Comparison of ENCODE assay signal across 12 mouse cellular contexts in genomic region chr11:98380106-98380505, GRCm38 (mm10). TPM values are rescaled to one million over a fixed set of nuclear protein-coding genes. Genes with fewer than 3 reads are reported as not detected.
DNase-seq lines count a peak whose midpoint lies in the region; ATAC-seq and TF ChIP-seq lines count a peak whose summit lies in the region.
"Had no signal": no experiment of that assay in that cellular context is flagged by ENCODE, and none has a peak within 500 bp of the region (broad histone marks: within the 10 kb centered on the region; RNA-seq: fewer than 3 reads in every experiment).

No protein-coding gene starts in this region.

- no peak for DNase-seq in embryonic facial prominence, embryonic 10.5 days (ENCODE audit: low spot score)
- peak; percentile 68 for DNase-seq in kidney, adult 2 months
- DNase-seq in kidney, postnatal 4 days = no peak
- DNase-seq in cerebellum, postnatal 25 days = peak; percentile 70 to 86
- peak; percentile 51 for DNase-seq in kidney, postnatal 10 days
- DNase-seq in embryo, embryonic 11 days = no peak
- DNase-seq in liver, postnatal 0 days = no peak
- DNase-seq: gastrocnemius, postnatal 36 days; lung, adult 18-20 months; thymus, adult 2 months had no signal

- peaks cover 17% of the 10 kb centered on the region for H3K27me3 ChIP-seq in embryonic facial prominence, embryonic 13.5 days
- H3K27me3 ChIP-seq in embryonic facial prominence, embryonic 10.5 days (replicated peaks; ENCODE audit: low read depth, poor library complexity, severe bottlenecking) = peaks cover 21% of the 10 kb centered on the region
- H3K27me3 ChIP-seq in kidney, adult 2 months (replicated peaks; ENCODE audit: control insufficient read depth, insufficient read depth, low read length) = no peaks in the 10 kb centered on the region
- no peaks in the 10 kb centered on the region for H3K27me3 ChIP-seq in liver, postnatal 0 days (ENCODE audit: insufficient read depth, low read length)

- no peaks in the 10 kb centered on the region for H3K9me3 ChIP-seq in embryonic facial prominence, embryonic 13.5 days
- no peaks in the 10 kb centered on the region for H3K9me3 ChIP-seq in embryonic facial prominence, embryonic 10.5 days
- H3K9me3 ChIP-seq in liver, postnatal 0 days (ENCODE audit: low read length) = no peaks in the 10 kb centered on the region

- peak overlapping the region; percentile 36; the same call in 1 of the 2 replicates for H3K9ac ChIP-seq in embryonic facial prominence, embryonic 13.5 days
- no peak overlapping the region for H3K9ac ChIP-seq in liver, postnatal 0 days (replicated peaks)

- 88% methylated on average over 6 of the region's 6 CpGs for WGBS in embryonic facial prominence, embryonic 13.5 days
- 84% methylated on average over 6 of the region's 6 CpGs for WGBS in embryonic facial prominence, embryonic 10.5 days
- 63% methylated on average over 6 of the region's 6 CpGs for WGBS in kidney, adult 2 months
- WGBS in liver, postnatal 0 days (ENCODE audit: insufficient replicate concordance) = 81% methylated on average over 6 of the region's 6 CpGs

- TF ChIP-seq POLR2A in kidney, adult 2 months (IDR thresholded peaks at IDR 0.05; ENCODE audit: low read depth, low read length) = no peak

- no peak overlapping the region for H3K4me3 ChIP-seq in embryonic facial prominence, embryonic 13.5 days
- H3K4me3 ChIP-seq in embryonic facial prominence, embryonic 10.5 days = no peak overlapping the region
- no peak overlapping the region for H3K4me3 ChIP-seq in kidney, adult 2 months (ENCODE audit: insufficient read depth, low read depth, low read length)
- no peak overlapping the region for H3K4me3 ChIP-seq in liver, postnatal 0 days (ENCODE audit: low read depth, low read length)

- no peak for TF ChIP-seq CTCF in kidney, adult 2 months (conservative IDR thresholded peaks at IDR 0.05; ENCODE audit: insufficient read depth, insufficient read length, low read depth, low read length)
- no peak for TF ChIP-seq CTCF in liver, postnatal 0 days (IDR thresholded peaks at IDR 0.05; ENCODE audit: low read depth)

- ATAC-seq in embryonic facial prominence, embryonic 13.5 days (ENCODE audit: insufficient number of reproducible peaks, insufficient read depth, low FRiP score, low TSS enrichment, low read depth) = no peak
- ATAC-seq in liver, postnatal 0 days = no peak

- H3K4me2 ChIP-seq in embryonic facial prominence, embryonic 13.5 days = no peak overlapping the region
- H3K4me2 ChIP-seq in liver, postnatal 0 days (ENCODE audit: low read depth, low read length) = no peak overlapping the region

- peaks cover 62% of the 10 kb centered on the region for H3K36me3 ChIP-seq in embryonic facial prominence, embryonic 13.5 days
- H3K36me3 ChIP-seq in embryonic facial prominence, embryonic 10.5 days (replicated peaks) = peaks cover 65% of the 10 kb centered on the region
- no peaks in the 10 kb centered on the region; the same call in 1 of the 2 replicates for H3K36me3 ChIP-seq in kidney, adult 2 months (ENCODE audit: control insufficient read depth, insufficient read depth, low read length)
- peaks cover 45% of the 10 kb centered on the region for H3K36me3 ChIP-seq in liver, postnatal 0 days (replicated peaks; ENCODE audit: insufficient read depth, low read length)

- H3K27ac ChIP-seq in embryonic facial prominence, embryonic 13.5 days = no peak overlapping the region; the same call in 1 of the 2 replicates
- no peak overlapping the region for H3K27ac ChIP-seq in embryonic facial prominence, embryonic 10.5 days (replicated peaks)
- H3K27ac ChIP-seq in kidney, adult 2 months (ENCODE audit: insufficient read depth, low read depth, low read length) = peak overlapping the region; percentile 17
- no peak overlapping the region for H3K27ac ChIP-seq in liver, postnatal 0 days (ENCODE audit: low read depth)

- no peaks in the 10 kb centered on the region for H3K4me1 ChIP-seq in embryonic facial prominence, embryonic 13.5 days
- H3K4me1 ChIP-seq in embryonic facial prominence, embryonic 10.5 days = peaks cover 15% of the 10 kb centered on the region
- H3K4me1 ChIP-seq in kidney, adult 2 months (ENCODE audit: control insufficient read depth, insufficient read depth, low read length) = 0 out of 2 replicates have a peak, but pooled peaks cover 5% of the 10 kb centered on the region
- no peaks in the 10 kb centered on the region for H3K4me1 ChIP-seq in liver, postnatal 0 days (ENCODE audit: insufficient read depth)

- no peak for TF ChIP-seq EP300 in liver, postnatal 0 days (IDR thresholded peaks at IDR 0.05; ENCODE audit: low read depth)

RNA-seq across cellular contexts. Expression of gene Tcap, which starts 3.5 kb away (rescaled TPM):
- 0.89 and 1.1 TPM in 2 replicates for polyA plus RNA-seq in embryonic facial prominence, embryonic 13.5 days (2015; fragmentation: Nextera tagmentation; extraction: Ambion mirVana)
- not detected in 2 replicates for polyA plus RNA-seq in embryonic facial prominence, embryonic 10.5 days (2016; fragmentation: Nextera tagmentation; extraction: Ambion mirVana)
- polyA plus RNA-seq in kidney, adult 2 months (2012; rRNA removed) = 0.56 and 33.0 TPM in 2 replicates
- 0.26 and 6.0 TPM in 2 replicates for polyA plus RNA-seq in liver, postnatal 0 days (2015; fragmentation: Nextera tagmentation; extraction: Ambion mirVana)

RNA-seq across cellular contexts. Expression of gene Pnmt, which starts 6.1 kb away (rescaled TPM):
- 0.45 and 1.3 TPM in 2 replicates for polyA plus RNA-seq in embryonic facial prominence, embryonic 13.5 days (2015; fragmentation: Nextera tagmentation; extraction: Ambion mirVana)
- polyA plus RNA-seq in embryonic facial prominence, embryonic 10.5 days (2016; fragmentation: Nextera tagmentation; extraction: Ambion mirVana) = 0.17 and 0.30 TPM in 2 replicates
- polyA plus RNA-seq in kidney, adult 2 months (2012; rRNA removed) = not detected in 2 replicates
- not detected in 2 replicates for polyA plus RNA-seq in liver, postnatal 0 days (2015; fragmentation: Nextera tagmentation; extraction: Ambion mirVana)
- polyA plus RNA-seq: large intestine, adult 2 months had no signal

RNA-seq across cellular contexts. Expression of gene Pgap3, which starts 20.2 kb away (rescaled TPM):
- polyA plus RNA-seq in embryonic facial prominence, embryonic 13.5 days (2015; fragmentation: Nextera tagmentation; extraction: Ambion mirVana) = 10.9 and 11.3 TPM in 2 replicates
- polyA plus RNA-seq in embryonic facial prominence, embryonic 10.5 days (2016; fragmentation: Nextera tagmentation; extraction: Ambion mirVana) = 9.6 TPM in 2 replicates
- polyA plus RNA-seq in kidney, adult 2 months (2012; rRNA removed) = 32.2 and 35.4 TPM in 2 replicates
- 2.5 and 3.0 TPM in 2 replicates for polyA plus RNA-seq in liver, postnatal 0 days (2015; fragmentation: Nextera tagmentation; extraction: Ambion mirVana)

RNA-seq across cellular contexts. Expression of gene Stard3, which starts 21.9 kb away (rescaled TPM):
- 38.3 and 42.3 TPM in 2 replicates for polyA plus RNA-seq in embryonic facial prominence, embryonic 13.5 days (2015; fragmentation: Nextera tagmentation; extraction: Ambion mirVana)
- polyA plus RNA-seq in embryonic facial prominence, embryonic 10.5 days (2016; fragmentation: Nextera tagmentation; extraction: Ambion mirVana) = 40.8 and 41.7 TPM in 2 replicates
- 59.1 and 74.9 TPM in 2 replicates for polyA plus RNA-seq in kidney, adult 2 months (2012; rRNA removed)
- 14.5 and 15.4 TPM in 2 replicates for polyA plus RNA-seq in liver, postnatal 0 days (2015; fragmentation: Nextera tagmentation; extraction: Ambion mirVana)

RNA-seq across cellular contexts. Expression of gene Ppp1r1b, which starts 31.9 kb away (rescaled TPM):
- 1.2 and 2.0 TPM in 2 replicates for polyA plus RNA-seq in embryonic facial prominence, embryonic 13.5 days (2015; fragmentation: Nextera tagmentation; extraction: Ambion mirVana)
- 0.26 and 0.30 TPM in 2 replicates for polyA plus RNA-seq in embryonic facial prominence, embryonic 10.5 days (2016; fragmentation: Nextera tagmentation; extraction: Ambion mirVana)
- 84.7 and 94.6 TPM in 2 replicates for polyA plus RNA-seq in kidney, adult 2 months (2012; rRNA removed)
- 5.4 and 6.6 TPM in 2 replicates for polyA plus RNA-seq in liver, postnatal 0 days (2015; fragmentation: Nextera tagmentation; extraction: Ambion mirVana)

Comparison
In these comparisons a context has a peak if more than half of its experiments do, and no peak if none do; other contexts are left out.
1. DNase-seq: peak in kidney, adult 2 months (single experiment), cerebellum, postnatal 25 days (2 of 2) and kidney, postnatal 10 days (single experiment); none in embryonic facial prominence, embryonic 10.5 days (single experiment), kidney, postnatal 4 days (0 of 2), embryo, embryonic 11 days (single experiment) and liver, postnatal 0 days (single experiment).